Mouse (Mus musculus): Measurements from ENCODE around the gene Ttc16.

DNA sequence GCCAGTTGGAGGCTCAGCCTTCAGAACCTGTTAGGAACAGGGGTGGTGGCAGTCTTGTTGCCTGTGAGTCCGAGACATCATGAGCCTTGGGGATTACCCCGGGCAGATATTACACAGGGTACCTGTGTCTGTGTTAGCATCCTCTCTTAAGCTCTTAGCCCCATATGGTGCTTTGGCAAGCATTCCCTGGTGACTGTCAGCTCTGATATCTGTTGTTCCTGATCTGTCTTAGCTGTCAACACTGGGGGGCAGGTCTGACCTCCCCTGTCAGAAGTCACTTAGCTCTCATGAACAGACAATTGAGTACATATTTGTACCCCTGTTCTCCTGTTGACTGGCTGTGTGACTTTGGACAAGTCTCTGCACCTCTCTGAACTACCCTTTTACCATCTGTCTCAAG lies 16.4 kb downstream of the Ttc16 start:
- TF ChIP-seq CTCF (conservative IDR thresholded peaks at IDR 0.05; ENCODE audit: insufficient read depth, insufficient read length, low read depth, low read length) (no peak), POLR2A (IDR thresholded peaks at IDR 0.05; ENCODE audit: low read depth, low read length) (no peak)

Measured in kidney, adult 2 months (tissue).